Comparison of ENCODE assay signal across 9 mouse cellular contexts in genomic region chr2:180333778-180334550, GRCm38 (mm10). TPM values are rescaled to one million over a fixed set of nuclear protein-coding genes. Genes with fewer than 3 reads are reported as not detected.
DNase-seq lines count a peak whose midpoint lies in the region; ATAC-seq lines count a peak whose summit lies in the region.
"Had no signal": no experiment of that assay in that cellular context is flagged by ENCODE, and none has a peak within 500 bp of the region (broad histone marks: within the 10 kb centered on the region; RNA-seq: fewer than 3 reads in every experiment).

No protein-coding gene starts in this region.

- no peak for DNase-seq in heart, postnatal 4 days
- no peak for DNase-seq in embryonic facial prominence, embryonic 14.5 days (ENCODE audit: low spot score)
- DNase-seq in kidney, postnatal 10 days, result peak; percentile 34
- no peak for DNase-seq in adrenal gland, adult 8-10 months
- DNase-seq in spleen, adult 18-20 months, result no peak
- DNase-seq in layer of hippocampus, postnatal 25 days (ENCODE audit: extremely low spot score in 1 of 2, low spot score in 1 of 2), result no peak

- H3K27ac ChIP-seq in heart, embryonic 15.5 days, result peak overlapping the region; percentile 75
- no peak overlapping the region for H3K27ac ChIP-seq in embryonic facial prominence, embryonic 14.5 days (replicated peaks; ENCODE audit: low read depth, low read length)
- no peak overlapping the region for H3K27ac ChIP-seq in neural tube, embryonic 12.5 days

- no peaks in the 10 kb centered on the region for H3K9me3 ChIP-seq in heart, embryonic 15.5 days (replicated peaks)
- H3K9me3 ChIP-seq in embryonic facial prominence, embryonic 14.5 days (ENCODE audit: control insufficient read depth, low read length), result no peaks in the 10 kb centered on the region
- H3K9me3 ChIP-seq in neural tube, embryonic 12.5 days, result no peaks in the 10 kb centered on the region

- peak overlapping the region; percentile 88 for H3K4me2 ChIP-seq in heart, embryonic 15.5 days
- peak overlapping the region; percentile 56 for H3K4me2 ChIP-seq in embryonic facial prominence, embryonic 14.5 days (ENCODE audit: low read depth, low read length)
- peak overlapping the region; percentile 64 for H3K4me2 ChIP-seq in neural tube, embryonic 12.5 days (replicated peaks)

- no peaks in the 10 kb centered on the region for H3K36me3 ChIP-seq in heart, embryonic 15.5 days
- no peaks in the 10 kb centered on the region for H3K36me3 ChIP-seq in embryonic facial prominence, embryonic 14.5 days (ENCODE audit: control insufficient read depth, insufficient read depth, low read length)
- H3K36me3 ChIP-seq in neural tube, embryonic 12.5 days, result no peaks in the 10 kb centered on the region

- peaks cover 62% of the 10 kb centered on the region for H3K4me1 ChIP-seq in heart, embryonic 15.5 days (replicated peaks)
- H3K4me1 ChIP-seq in embryonic facial prominence, embryonic 14.5 days (ENCODE audit: control insufficient read depth, insufficient read depth, low read length), result peaks cover 8% of the 10 kb centered on the region; the same call in 1 of the 2 replicates
- peaks cover 15% of the 10 kb centered on the region for H3K4me1 ChIP-seq in neural tube, embryonic 12.5 days

- peak overlapping the region; percentile 66 for H3K4me3 ChIP-seq in heart, embryonic 15.5 days
- H3K4me3 ChIP-seq in embryonic facial prominence, embryonic 14.5 days (ENCODE audit: low read depth, low read length), result peak overlapping the region; percentile 35
- H3K4me3 ChIP-seq in neural tube, embryonic 12.5 days, result peak overlapping the region; percentile 30

- no peak for ATAC-seq in heart, embryonic 15.5 days (replicated peaks; ENCODE audit: insufficient number of reproducible peaks, insufficient read depth, low FRiP score, low read depth)
- peak; percentile 19; the same call in 1 of the 2 replicates for ATAC-seq in embryonic facial prominence, embryonic 14.5 days (ENCODE audit: low read depth)
- no peak for ATAC-seq in neural tube, embryonic 12.5 days (ENCODE audit: low FRiP score, low read depth)

- H3K27me3 ChIP-seq in heart, embryonic 15.5 days, result peaks cover 12% of the 10 kb centered on the region; the same call in 1 of the 2 replicates
- H3K27me3 ChIP-seq in embryonic facial prominence, embryonic 14.5 days (replicated peaks; ENCODE audit: control insufficient read depth, insufficient read depth, low read length), result peaks cover 66% of the 10 kb centered on the region
- H3K27me3 ChIP-seq in neural tube, embryonic 12.5 days (replicated peaks), result peaks cover 70% of the 10 kb centered on the region

- WGBS in heart, embryonic 15.5 days, result 1% methylated on average over 69 of the region's 69 CpGs
- 1% methylated on average over 50 of the region's 69 CpGs for WGBS in embryonic facial prominence, embryonic 14.5 days
- 1% methylated on average over 69 of the region's 69 CpGs for WGBS in neural tube, embryonic 12.5 days

- H3K9ac ChIP-seq in heart, embryonic 15.5 days, result peak overlapping the region; percentile 75
- peak overlapping the region; percentile 25; the same call in 1 of the 2 replicates for H3K9ac ChIP-seq in embryonic facial prominence, embryonic 14.5 days (ENCODE audit: low read depth, low read length)
- peak overlapping the region; percentile 49 for H3K9ac ChIP-seq in neural tube, embryonic 12.5 days

RNA-seq across cellular contexts. Expression of gene Gata5, which starts 0.5 kb away (rescaled TPM):
- polyA plus RNA-seq in heart, embryonic 15.5 days (2015; fragmentation: Nextera tagmentation; extraction: Ambion mirVana), result 5.3 and 7.9 TPM in 2 replicates
- total RNA-seq in heart, postnatal 4 days (2021), result 1 to 10 TPM; 1.6 to 2.5 TPM
- polyA plus RNA-seq in embryonic facial prominence, embryonic 14.5 days (2014; fragmentation: Nextera tagmentation; extraction: Ambion mirVana), result not detected in 2 replicates
- polyA plus RNA-seq in neural tube, embryonic 12.5 days (2016; fragmentation: Nextera tagmentation; extraction: Ambion mirVana), result 0.08 TPM in 1 of 2 replicates, not detected in the other
- under 1 TPM in 2 of 4 experiments, not detected in 2; 0.07 to 0.09 TPM for total RNA-seq in adrenal gland, adult 8-10 months (2022)
- total RNA-seq in layer of hippocampus, postnatal 25 days (2021), result not detected
- total RNA-seq: MEL had no signal

RNA-seq across cellular contexts. Expression of gene Rbbp8nl, which starts 44.3 kb away (rescaled TPM):
- 0.06 and 0.28 TPM in 2 replicates for polyA plus RNA-seq in heart, embryonic 15.5 days (2015; fragmentation: Nextera tagmentation; extraction: Ambion mirVana)
- not detected for total RNA-seq in heart, postnatal 4 days (2021)
- polyA plus RNA-seq in embryonic facial prominence, embryonic 14.5 days (2014; fragmentation: Nextera tagmentation; extraction: Ambion mirVana), result 0.81 and 0.84 TPM in 2 replicates
- 0.13 TPM in 1 of 2 replicates, not detected in the other for polyA plus RNA-seq in neural tube, embryonic 12.5 days (2016; fragmentation: Nextera tagmentation; extraction: Ambion mirVana)
- total RNA-seq in adrenal gland, adult 8-10 months (2022), result not detected
- not detected for total RNA-seq in layer of hippocampus, postnatal 25 days (2021)
- total RNA-seq: MEL had no signal

Comparison
In these comparisons a context has a peak if more than half of its experiments do, and no peak if none do; other contexts are left out.
1. H3K9ac ChIP-seq: peak in every context shown above with its lines; median percentile 75 in heart, embryonic 15.5 days; 49 in neural tube, embryonic 12.5 days; 25 in embryonic facial prominence, embryonic 14.5 days.